Mouse (Mus musculus) megakaryocyte, embryonic 14.5 days (primary cell): ENCODE measurements at regions not wholly inside any gene's neighbourhood (a gene's known extent, or its start where the extent isn't known, plus 50 kb on each side); places are given as distances from the start of the nearest gene placed in this dataset.

ENCODE experiments used
- H3K27me3 ChIP-seq: replicated peaks from 2 replicates; pipeline ENCODE3; 2012; ENCODE audit warnings: inconsistent platforms
- H3K36me3 ChIP-seq: replicated peaks from 2 replicates; pipeline ENCODE3; 2012; ENCODE audit warnings: low read length, inconsistent platforms, mixed read lengths
- H3K4me1 ChIP-seq: 2 replicates; pipeline ENCODE4 v1.6.1; 2012; ENCODE audit warnings: inconsistent platforms
- H3K4me3 ChIP-seq: replicated peaks from 2 replicates; pipeline ENCODE3; 2012; ENCODE audit warnings: moderate library complexity, mild to moderate bottlenecking, inconsistent platforms
- H3K9me3 ChIP-seq: 2 replicates; pipeline ENCODE4 v1.6.1; 2012; ENCODE audit warnings: inconsistent platforms
- FLI1 ChIP-seq: IDR thresholded peaks from 2 replicates; pipeline ENCODE4 v1.6.1; 2012; ENCODE audit warnings: low read length, inconsistent platforms, mixed read lengths
- GATA1 ChIP-seq: IDR thresholded peaks from 3 replicates; pipeline ENCODE4 v1.6.1; 2012; ENCODE audit warnings: mixed read lengths, low read length, inconsistent platforms, borderline replicate concordance

DNA sequence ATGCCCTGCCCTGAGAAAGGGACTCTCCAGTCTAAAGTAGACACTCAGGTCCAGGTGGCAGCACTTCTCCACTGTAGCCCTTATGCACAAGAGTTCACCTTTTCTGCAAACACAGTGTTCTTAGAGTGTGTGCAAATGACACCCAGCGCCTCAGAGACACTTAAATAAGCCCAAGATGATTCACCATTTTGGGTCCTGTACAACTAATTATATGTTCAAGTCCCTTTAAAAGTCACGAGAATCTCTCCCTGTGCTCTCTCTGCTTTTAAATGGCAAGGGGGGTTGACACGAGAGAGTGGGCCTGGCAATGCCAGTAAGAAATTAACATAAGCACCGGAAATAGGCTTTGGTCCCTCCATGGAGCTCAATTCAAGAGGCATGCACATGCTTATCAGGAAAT, 299.0 kb downstream of the Dhx15 start:
- no peak overlapping the region for H3K4me3 ChIP-seq
- peaks cover 10% of the 10 kb centered on the region; the same call in 1 of the 2 replicates for H3K9me3 ChIP-seq
- H3K36me3 ChIP-seq: no peaks in the 10 kb centered on the region
- H3K27me3 ChIP-seq: no peaks in the 10 kb centered on the region
- H3K4me1 ChIP-seq: no peaks in the 10 kb centered on the region
- TF ChIP-seq FLI1 (no peak), GATA1 (no peak)

- no peaks in the 10 kb centered on the region for H3K27me3 ChIP-seq
- H3K4me1 ChIP-seq: no peaks in the 10 kb centered on the region
- H3K9me3 ChIP-seq: peaks cover 15% of the 10 kb centered on the region; the same call in 1 of the 2 replicates
- H3K4me3 ChIP-seq: no peak overlapping the region
- H3K36me3 ChIP-seq: no peaks in the 10 kb centered on the region
- TF ChIP-seq GATA1 (no peak), FLI1 (no peak)
These were observed 301.9 kb downstream of the Dhx15 start for GRCm38 (mm10) chr5:51888404-51888803.

GRCm38 (mm10) chr5:51882594-51882993, 307.7 kb downstream of the Dhx15 start:
- H3K4me1 ChIP-seq: no peaks in the 10 kb centered on the region
- H3K36me3 ChIP-seq: no peaks in the 10 kb centered on the region
- TF ChIP-seq GATA1: no peak
- TF ChIP-seq FLI1: no peak
- H3K27me3 ChIP-seq: no peaks in the 10 kb centered on the region
- H3K9me3 ChIP-seq: peaks cover 19% of the 10 kb centered on the region; the same call in 1 of the 2 replicates
- H3K4me3 ChIP-seq: no peak overlapping the region

DNA sequence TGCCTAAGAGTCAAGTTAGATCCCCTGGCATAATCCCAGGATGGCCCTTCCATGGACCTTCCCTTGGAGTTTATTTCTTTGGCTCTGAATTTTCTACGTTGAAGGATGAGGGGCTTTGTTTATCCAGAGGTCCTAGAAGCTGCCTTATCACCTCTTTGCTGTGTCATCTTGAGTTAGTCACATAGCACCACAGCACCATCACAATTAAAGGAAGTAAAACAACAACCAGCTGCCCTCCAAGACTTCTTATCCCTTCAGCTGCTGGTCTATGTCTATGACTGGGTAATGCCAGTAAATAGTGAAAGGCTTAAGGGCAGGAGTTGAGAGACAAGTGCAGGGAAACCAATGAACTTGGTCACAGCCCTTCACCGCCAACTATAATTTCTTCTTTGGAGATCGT, 308.1 kb downstream of the Dhx15 start:
- H3K9me3 ChIP-seq: peaks cover 19% of the 10 kb centered on the region; the same call in 1 of the 2 replicates
- no peak overlapping the region for H3K4me3 ChIP-seq
- no peaks in the 10 kb centered on the region for H3K27me3 ChIP-seq
- H3K36me3 ChIP-seq: no peaks in the 10 kb centered on the region
- no peak for TF ChIP-seq GATA1
- no peaks in the 10 kb centered on the region for H3K4me1 ChIP-seq

DNA sequence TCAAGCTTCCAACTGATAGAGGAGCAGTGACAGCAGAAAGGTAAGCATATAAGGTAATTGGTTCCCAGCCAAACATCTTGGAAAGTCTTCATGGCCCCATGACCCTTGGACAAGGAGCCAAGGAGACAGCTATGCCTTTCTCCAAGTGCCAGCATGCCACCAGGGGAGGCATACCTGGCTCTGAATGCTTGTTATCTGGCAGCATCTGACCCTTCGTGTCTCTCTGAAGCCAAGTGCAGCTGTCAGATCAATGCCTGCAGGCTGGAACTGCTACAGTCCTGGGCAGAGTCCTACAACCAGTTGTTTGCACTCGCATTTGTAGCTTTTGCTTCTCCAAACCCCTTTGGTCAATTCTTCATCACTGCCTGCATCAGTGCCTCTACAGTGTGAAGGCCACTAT, 309.3 kb upstream of the Ppargc1a start:
- no peaks in the 10 kb centered on the region for H3K36me3 ChIP-seq

DNA sequence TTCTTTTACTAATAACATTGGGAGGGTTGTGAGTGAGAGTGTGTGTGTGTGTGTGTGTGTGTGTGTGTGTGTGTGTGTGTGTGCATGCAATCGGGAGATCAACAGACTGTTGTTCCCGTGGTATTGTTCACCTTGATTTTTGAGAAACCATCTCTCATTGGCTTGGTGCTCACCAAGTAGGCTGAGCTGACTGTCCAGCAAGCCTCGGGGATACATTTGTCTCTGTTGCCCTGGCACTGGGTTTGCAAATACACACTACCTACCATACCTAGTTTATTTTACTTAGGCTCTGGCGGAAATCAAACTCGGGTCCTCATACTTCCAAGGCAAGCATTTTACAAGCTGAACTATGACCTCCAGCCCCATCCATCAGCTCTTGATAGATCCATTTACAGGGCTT, 306.0 kb upstream of the Ppargc1a start:
- TF ChIP-seq FLI1 (no peak), GATA1 (no peak)
- Histone ChIP-seq H3K27me3 (no peaks in the 10 kb centered on the region), H3K4me3 (no peak overlapping the region), H3K9me3 (peaks cover 17% of the 10 kb centered on the region), H3K36me3 (no peaks in the 10 kb centered on the region), H3K4me1 (no peaks in the 10 kb centered on the region)

More for the DNA sequence above, 309.3 kb upstream of the Ppargc1a start:
- Histone ChIP-seq H3K9me3 (peaks cover 16% of the 10 kb centered on the region), H3K4me3 (no peak overlapping the region), H3K27me3 (no peaks in the 10 kb centered on the region), H3K4me1 (no peaks in the 10 kb centered on the region)
- TF ChIP-seq GATA1 (no peak), FLI1 (no peak)

DNA sequence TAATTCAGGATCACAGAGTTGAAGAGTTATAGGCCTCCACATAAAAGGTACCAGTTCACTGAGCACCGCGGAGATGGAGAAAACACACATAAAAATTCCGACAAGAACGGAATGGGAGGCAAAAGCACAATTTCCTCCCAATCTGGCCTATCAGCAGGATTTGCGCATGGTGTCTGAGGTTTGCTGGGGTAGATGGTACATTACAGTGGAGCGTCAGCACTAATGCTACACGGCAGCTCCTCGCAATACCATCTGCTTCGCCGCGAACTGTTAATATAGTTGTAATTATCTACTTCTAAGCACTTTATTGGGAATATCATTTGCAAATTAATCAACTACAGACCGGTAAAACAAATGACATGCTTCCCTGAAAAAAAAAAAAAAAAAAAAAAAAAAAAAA, 304.2 kb upstream of the Ppargc1a start:
- H3K4me1 ChIP-seq: no peaks in the 10 kb centered on the region
- TF ChIP-seq FLI1 (no peak), GATA1 (no peak)
- no peaks in the 10 kb centered on the region for H3K27me3 ChIP-seq
- H3K9me3 ChIP-seq: peaks cover 19% of the 10 kb centered on the region
- H3K36me3 ChIP-seq: no peaks in the 10 kb centered on the region
- H3K4me3 ChIP-seq: no peak overlapping the region

GRCm38 (mm10) chr5:51868223-51868713, 300.7 kb upstream of the Ppargc1a start:
- Histone ChIP-seq H3K4me1 (no peaks in the 10 kb centered on the region), H3K9me3 (peaks cover 24% of the 10 kb centered on the region), H3K36me3 (no peaks in the 10 kb centered on the region), H3K4me3 (no peak overlapping the region), H3K27me3 (no peaks in the 10 kb centered on the region)
- TF ChIP-seq GATA1: no peak
- TF ChIP-seq FLI1: no peak

- no peak for TF ChIP-seq GATA1
- TF ChIP-seq FLI1: no peak
- no peaks in the 10 kb centered on the region for H3K27me3 ChIP-seq
- no peaks in the 10 kb centered on the region for H3K36me3 ChIP-seq
- H3K4me1 ChIP-seq: no peaks in the 10 kb centered on the region
- H3K9me3 ChIP-seq: peaks cover 12% of the 10 kb centered on the region; the same call in 1 of the 2 replicates
- no peak overlapping the region for H3K4me3 ChIP-seq
These were observed 298.5 kb upstream of the Ppargc1a start for GRCm38 (mm10) chr5:51866002-51866401.

DNA sequence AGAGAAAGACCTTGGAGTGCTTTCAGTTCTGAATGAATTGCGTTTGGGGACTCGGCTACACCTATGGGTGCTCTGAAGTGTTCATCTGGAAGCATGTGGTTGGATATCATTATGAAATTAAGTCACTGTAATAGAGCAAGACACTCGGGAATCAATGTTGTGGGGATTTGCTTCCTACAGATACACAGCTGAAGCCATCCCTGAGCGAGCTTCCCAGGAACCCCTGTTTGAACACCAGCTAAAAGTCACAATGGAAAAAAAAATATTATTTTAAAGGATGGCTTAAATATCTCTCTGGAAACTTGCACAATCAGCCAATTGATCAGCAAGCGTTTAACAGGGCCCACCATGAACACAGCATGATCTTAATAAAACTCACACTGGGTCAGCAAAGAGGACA, 293.0 kb upstream of the Ppargc1a start:
- Histone ChIP-seq H3K36me3 (no peaks in the 10 kb centered on the region), H3K27me3 (no peaks in the 10 kb centered on the region), H3K4me3 (no peak overlapping the region), H3K9me3 (no peaks in the 10 kb centered on the region), H3K4me1 (no peaks in the 10 kb centered on the region)
- no peak for TF ChIP-seq GATA1
- no peak for TF ChIP-seq FLI1
